Mouse (Mus musculus): ENCODE measurements around the gene Kcng3.

DNA sequence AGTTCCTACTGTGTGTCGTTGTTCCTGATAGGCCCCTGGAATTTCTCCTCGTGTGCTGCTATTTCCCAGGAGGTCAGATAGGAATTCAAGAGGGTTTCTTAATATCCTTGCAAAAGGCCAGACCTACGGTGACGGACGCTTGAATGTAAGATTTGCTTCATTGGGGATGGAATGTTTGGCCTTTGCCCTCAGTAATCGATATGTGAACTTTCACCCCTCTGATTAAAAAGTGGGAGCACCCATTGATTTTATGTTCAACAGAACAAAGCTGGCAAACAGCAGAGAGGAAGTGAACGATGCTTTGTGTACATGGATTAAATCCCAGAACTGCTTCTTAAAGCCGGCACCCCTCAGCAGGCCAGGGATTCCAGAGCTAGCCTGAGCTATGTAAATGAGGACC, 64.3 kb downstream of the Kcng3 start:
- no peak for TF ChIP-seq CTCF (IDR thresholded peaks at IDR 0.05; ENCODE audit: low read depth, low read length)
- no peak for TF ChIP-seq POLR2A (IDR thresholded peaks at IDR 0.05; ENCODE audit: borderline replicate concordance, low read depth, low read length)
